In the genomic region with DNA sequence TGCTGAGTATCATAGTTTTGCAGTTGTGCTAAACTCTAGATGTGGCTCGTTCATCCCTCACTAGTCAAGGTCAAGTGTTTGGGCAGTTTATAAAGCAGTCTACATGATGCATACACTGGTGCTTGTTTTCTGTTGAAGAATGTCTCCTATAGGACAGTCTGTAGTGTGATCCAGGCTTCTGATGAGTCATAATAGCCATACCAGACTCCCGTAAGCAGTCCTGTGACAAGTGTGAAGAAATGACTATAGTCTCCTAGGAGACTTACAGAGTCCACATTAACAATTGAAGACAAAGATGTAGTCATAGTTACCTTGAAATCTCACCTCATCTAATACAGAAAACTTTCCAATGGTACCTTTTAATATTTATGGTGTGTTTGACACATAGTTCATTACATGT, we compare ENCODE assay signal across 24 mouse cellular contexts. TPM values are rescaled to one million over a fixed set of nuclear protein-coding genes. Genes with fewer than 3 reads are reported as not detected.
DNase-seq lines count a peak whose midpoint lies in the region; ATAC-seq lines count a peak whose summit lies in the region.
"Had no signal": no experiment of that assay in that cellular context is flagged by ENCODE, and none has a peak within 500 bp of the region (broad histone marks: within the 10 kb centered on the region; RNA-seq: fewer than 3 reads in every experiment).

No protein-coding gene starts in this region.

- H3K4me3 ChIP-seq in kidney, embryonic 16.5 days (ENCODE audit: low read length) = no peak overlapping the region
- no peak overlapping the region for H3K4me3 ChIP-seq in intestine, embryonic 15.5 days (replicated peaks)
- no peak overlapping the region for H3K4me3 ChIP-seq in midbrain, embryonic 14.5 days (replicated peaks; ENCODE audit: low read depth, low read length)
- H3K4me3 ChIP-seq: embryonic facial prominence, embryonic 15.5 days; erythroblast, embryonic 14.5 days; forebrain, embryonic 10.5 days; heart, embryonic 15.5 days; hindbrain, embryonic 13.5 days had no signal

- H3K9ac ChIP-seq in kidney, embryonic 16.5 days (replicated peaks; ENCODE audit: low read length) = no peak overlapping the region
- no peak overlapping the region for H3K9ac ChIP-seq in intestine, embryonic 15.5 days
- H3K9ac ChIP-seq in midbrain, embryonic 14.5 days (replicated peaks; ENCODE audit: low read length) = no peak overlapping the region
- H3K9ac ChIP-seq: embryonic facial prominence, embryonic 15.5 days; heart, embryonic 15.5 days; hindbrain, embryonic 13.5 days had no signal

- peaks cover 18% of the 10 kb centered on the region for H3K4me1 ChIP-seq in kidney, embryonic 16.5 days (ENCODE audit: insufficient read depth, low read length)
- peaks cover 4% of the 10 kb centered on the region for H3K4me1 ChIP-seq in intestine, embryonic 15.5 days (replicated peaks)
- no peaks in the 10 kb centered on the region for H3K4me1 ChIP-seq in midbrain, embryonic 14.5 days (ENCODE audit: control insufficient read depth, insufficient read depth, low read length)

- no peaks in the 10 kb centered on the region for H3K27me3 ChIP-seq in kidney, embryonic 16.5 days (ENCODE audit: insufficient read depth, low read length)
- H3K27me3 ChIP-seq in intestine, embryonic 15.5 days (replicated peaks) = no peaks in the 10 kb centered on the region
- H3K27me3 ChIP-seq in midbrain, embryonic 14.5 days (ENCODE audit: control insufficient read depth, insufficient read depth, low read length) = no peaks in the 10 kb centered on the region
- H3K27me3 ChIP-seq: embryonic facial prominence, embryonic 15.5 days had no signal

- no peak for ATAC-seq in kidney, embryonic 16.5 days (ENCODE audit: low FRiP score, low TSS enrichment)
- 0 out of 2 replicates have a peak, but pooled peaks have one; percentile 14 for ATAC-seq in intestine, embryonic 15.5 days
- ATAC-seq in inflammation-experienced regulatory T-cells, adult 6 months = no peak
- no peak for ATAC-seq in cerebellum, adult (ENCODE audit: insufficient number of reproducible peaks, low FRiP score, low TSS enrichment)
- no peak for ATAC-seq in midbrain, embryonic 14.5 days (ENCODE audit: low FRiP score, low TSS enrichment)
- ATAC-seq: forebrain, embryonic 14.5 days had no signal

- H3K4me2 ChIP-seq in kidney, embryonic 16.5 days (replicated peaks; ENCODE audit: low read depth, low read length) = no peak overlapping the region
- H3K4me2 ChIP-seq in intestine, embryonic 15.5 days (replicated peaks) = no peak overlapping the region
- no peak overlapping the region for H3K4me2 ChIP-seq in midbrain, embryonic 14.5 days (ENCODE audit: low read length)
- H3K4me2 ChIP-seq: embryonic facial prominence, embryonic 15.5 days; heart, embryonic 11.5 days; heart, embryonic 15.5 days; hindbrain, embryonic 13.5 days had no signal

- H3K9me3 ChIP-seq in kidney, embryonic 16.5 days (ENCODE audit: low read length) = no peaks in the 10 kb centered on the region
- H3K9me3 ChIP-seq in intestine, embryonic 15.5 days = no peaks in the 10 kb centered on the region
- no peaks in the 10 kb centered on the region for H3K9me3 ChIP-seq in midbrain, embryonic 14.5 days (ENCODE audit: control insufficient read depth, low read length)
- H3K9me3 ChIP-seq: embryonic facial prominence, embryonic 15.5 days; forebrain, embryonic 10.5 days; G1E; heart, embryonic 15.5 days; hindbrain, embryonic 13.5 days had no signal

- H3K36me3 ChIP-seq in kidney, embryonic 16.5 days (ENCODE audit: insufficient read depth, low read length) = no peaks in the 10 kb centered on the region
- H3K36me3 ChIP-seq in intestine, embryonic 15.5 days = no peaks in the 10 kb centered on the region
- no peaks in the 10 kb centered on the region for H3K36me3 ChIP-seq in midbrain, embryonic 14.5 days (ENCODE audit: control insufficient read depth, insufficient read depth, low read length)
- H3K36me3 ChIP-seq: embryonic facial prominence, embryonic 15.5 days; forebrain, embryonic 10.5 days; G1E; heart, embryonic 15.5 days; hindbrain, embryonic 13.5 days had no signal

- 70% methylated on average over 2 of the region's 2 CpGs for WGBS in kidney, embryonic 16.5 days
- WGBS in intestine, embryonic 15.5 days = 51% methylated on average over 2 of the region's 2 CpGs
- 84% methylated on average over 2 of the region's 2 CpGs for WGBS in midbrain, embryonic 14.5 days

- peak overlapping the region; percentile 34; the same call in 1 of the 2 replicates for H3K27ac ChIP-seq in kidney, embryonic 16.5 days (ENCODE audit: low read length)
- H3K27ac ChIP-seq in intestine, embryonic 15.5 days = no peak overlapping the region
- no peak overlapping the region for H3K27ac ChIP-seq in midbrain, embryonic 14.5 days (replicated peaks; ENCODE audit: low read depth, low read length)
- H3K27ac ChIP-seq: embryonic facial prominence, embryonic 15.5 days; forebrain, embryonic 10.5 days; heart, embryonic 15.5 days; hindbrain, embryonic 13.5 days had no signal

- no peak for DNase-seq in kidney, postnatal 10 days
- DNase-seq in CD4-positive helper T cell, adult 2 months (ENCODE audit: low read depth, low spot score) = peak; percentile 14
- no peak for DNase-seq in midbrain, embryonic 14.5 days
- DNase-seq: adrenal gland, adult 8-10 months; adrenal gland, postnatal 36 days; cerebellum, adult 11 months; cerebellum, adult 8-10 months; cerebellum, postnatal 14 days; embryo, embryonic 11 days; gastrocnemius, postnatal 36 days; heart, adult 18-20 months; heart, postnatal 14 days had no signal

RNA-seq across cellular contexts. Expression of a gene that starts 4.8 kb away (rescaled TPM):
- 77.5 and 82.6 TPM in 2 replicates for polyA plus RNA-seq in kidney, embryonic 16.5 days (2015; fragmentation: Nextera tagmentation; extraction: Ambion mirVana)
- polyA plus RNA-seq in intestine, embryonic 15.5 days (2015; fragmentation: Nextera tagmentation; extraction: Ambion mirVana) = 94.3 and 98.5 TPM in 2 replicates
- 100 to 1,000 TPM; 167 to 201 (median 200) TPM for polyA plus RNA-seq in inflammation-experienced regulatory T-cells, adult 6 months (2017; shearing (Covaris generic))
- 32.8 and 36.3 TPM in 2 replicates for polyA plus RNA-seq in midbrain, embryonic 14.5 days (2014; fragmentation: Nextera tagmentation; extraction: Ambion mirVana)
- polyA plus RNA-seq: G1E had no signal
